Mouse (Mus musculus) hematopoietic stem cell, adult 5-6 weeks (primary cell): ENCODE data around the gene Trp53. TPM values are rescaled to one million over a fixed set of nuclear protein-coding genes. Genes with fewer than 3 reads are reported as not detected.

Experiments
- ATAC-seq, 2 experiments: fragments of 125-278 bp in 1 of 2; replicated peaks in 1 of 2; 2 replicates each; pipeline ENCODE4 v1.8.0; 2016 to 2017; ENCODE audit warnings: inconsistent platforms in 2 of 2, mild to moderate bottlenecking in 2 of 2, moderate number of reproducible peaks in 2 of 2, low read depth in 1 of 2, moderate TSS enrichment in 1 of 2; ENCODE audit not compliant: low FRiP score in 2 of 2, poor library complexity in 2 of 2, severe bottlenecking in 2 of 2, insufficient read depth in 1 of 2, low TSS enrichment in 1 of 2
- total RNA-seq: library from RNA; stranded (forward); fragments of 172-1452, 232-1000 nt; gene quantifications from 2 replicates; pipeline ENCODE4 v1.2.3, GENCODE M21; 2017

Trp53 gene
- total RNA-seq, 1 experiment from 2014 or later: 96.6 TPM

GRCm38 (mm10) chr11:69585718-69586325 lies 5.7 kb downstream of the Trp53 start:
- ATAC-seq: peak; percentile 57 to 61; a peak in 3 of 4 replicates

- no peak for ATAC-seq
Observed at GRCm38 (mm10) chr11:69589207-69589834, 9.2 kb downstream of the Trp53 start.

- ATAC-seq: no peak
Observed at GRCm38 (mm10) chr11:69590622-69591021, 10.5 kb downstream of the Trp53 start.

- ATAC-seq: no peak
Observed at GRCm38 (mm10) chr11:69591424-69591823, 11.3 kb downstream of the Trp53 start.

- ATAC-seq: no peak
Observed at GRCm38 (mm10) chr11:69591899-69592637, 11.9 kb downstream of the Trp53 start.

- ATAC-seq: no peak
Observed at GRCm38 (mm10) chr11:69592799-69593198, 12.6 kb downstream of the Trp53 start.

- no peak for ATAC-seq
Observed at GRCm38 (mm10) chr11:69594853-69595252, 14.7 kb downstream of the Trp53 start.

GRCm38 (mm10) chr11:69599436-69599835 lies 19.3 kb downstream of the Trp53 start:
- ATAC-seq: no peak

- ATAC-seq: no peak
Observed at GRCm38 (mm10) chr11:69600098-69600497, 19.9 kb downstream of the Trp53 start.

GRCm38 (mm10) chr11:69601768-69602167 lies 21.6 kb downstream of the Trp53 start:
- ATAC-seq: no peak

- no peak for ATAC-seq
Observed at GRCm38 (mm10) chr11:69603516-69603915, 23.4 kb downstream of the Trp53 start.

- ATAC-seq: no peak
Observed at GRCm38 (mm10) chr11:69604347-69604746, 24.2 kb downstream of the Trp53 start.

- ATAC-seq: peak in 1 of 2 experiments; percentile 16; a peak in 1 of 4 replicates
Observed at GRCm38 (mm10) chr11:69604795-69605664, 24.9 kb downstream of the Trp53 start.

GRCm38 (mm10) chr11:69605726-69606490 lies 25.7 kb downstream of the Trp53 start, which contains the start of gene Atp1b2:
Gene Atp1b2, minus strand, starts transcription at chr11:69605942.
- ATAC-seq: peak; percentile 69 to 75

GRCm38 (mm10) chr11:69606491-69606795 lies 26.3 kb downstream of the Trp53 start:
- ATAC-seq: no peak

- ATAC-seq: no peak
Observed at GRCm38 (mm10) chr11:69606832-69607231, 26.7 kb downstream of the Trp53 start.

GRCm38 (mm10) chr11:69608525-69608924 lies 28.4 kb downstream of the Trp53 start:
- ATAC-seq: no peak
